Mouse (Mus musculus): ENCODE data around the gene Btrc. TPM values are rescaled to one million over a fixed set of nuclear protein-coding genes. Genes with fewer than 3 reads are reported as not detected.

The Btrc gene
- polyA plus RNA-seq, 1 experiment from 2014 or later, result 46.1 TPM

- Histone ChIP-seq H3K27ac (replicated peaks) (no peak overlapping the region), H3K36me3 (replicated peaks) (peaks cover 59% of the 10 kb centered on the region), H3K4me3 (replicated peaks) (no peak overlapping the region), H3K4me1 (replicated peaks) (peaks cover 17% of the 10 kb centered on the region), H3K4me2 (no peak overlapping the region), H3K9ac (no peak overlapping the region), H3K27me3 (no peaks in the 10 kb centered on the region), H3K9me3 (replicated peaks) (no peaks in the 10 kb centered on the region)
- WGBS (ENCODE audit: insufficient replicate concordance), result 51% methylated on average over 4 of the region's 4 CpGs
- ATAC-seq (ENCODE audit: insufficient read depth), result no peak
Observed at GRCm38 (mm10) chr19:45474686-45475085, 111.2 kb downstream of the Btrc start.

GRCm38 (mm10) chr19:45475928-45476553 is 112.5 kb downstream of the Btrc start:
- Histone ChIP-seq H3K27me3 (no peaks in the 10 kb centered on the region), H3K4me1 (replicated peaks) (peaks cover 21% of the 10 kb centered on the region), H3K4me3 (replicated peaks) (no peak overlapping the region), H3K9ac (no peak overlapping the region), H3K27ac (replicated peaks) (no peak overlapping the region), H3K4me2 (no peak overlapping the region), H3K36me3 (replicated peaks) (peaks cover 55% of the 10 kb centered on the region), H3K9me3 (replicated peaks) (no peaks in the 10 kb centered on the region)
- 86% methylated on average over 24 of the region's 24 CpGs for WGBS (ENCODE audit: insufficient replicate concordance)
- ATAC-seq (ENCODE audit: insufficient read depth), result no peak

- no peaks in the 10 kb centered on the region for H3K9me3 ChIP-seq (replicated peaks)
- no peaks in the 10 kb centered on the region for H3K27me3 ChIP-seq
- no peak overlapping the region for H3K9ac ChIP-seq
- no peak overlapping the region for H3K4me2 ChIP-seq
- 91% methylated on average over 6 of the region's 6 CpGs for WGBS (ENCODE audit: insufficient replicate concordance)
- peaks cover 15% of the 10 kb centered on the region for H3K4me1 ChIP-seq (replicated peaks)
- H3K4me3 ChIP-seq (replicated peaks), result no peak overlapping the region
- ATAC-seq (ENCODE audit: insufficient read depth), result no peak
- H3K36me3 ChIP-seq (replicated peaks), result peaks cover 39% of the 10 kb centered on the region
- H3K27ac ChIP-seq (replicated peaks), result no peak overlapping the region
Observed at GRCm38 (mm10) chr19:45479548-45479947, 116.0 kb downstream of the Btrc start.

GRCm38 (mm10) chr19:45480490-45480889 is 117.0 kb downstream of the Btrc start:
- 83% methylated on average over 2 of the region's 2 CpGs for WGBS (ENCODE audit: insufficient replicate concordance)
- Histone ChIP-seq H3K9ac (no peak overlapping the region), H3K27ac (replicated peaks) (no peak overlapping the region), H3K4me1 (replicated peaks) (peaks cover 15% of the 10 kb centered on the region), H3K27me3 (no peaks in the 10 kb centered on the region), H3K36me3 (replicated peaks) (peaks cover 39% of the 10 kb centered on the region), H3K9me3 (replicated peaks) (no peaks in the 10 kb centered on the region), H3K4me2 (no peak overlapping the region), H3K4me3 (replicated peaks) (no peak overlapping the region)
- no peak for ATAC-seq (ENCODE audit: insufficient read depth)

GRCm38 (mm10) chr19:45480951-45481350 is 117.4 kb downstream of the Btrc start:
- Histone ChIP-seq H3K27ac (replicated peaks) (no peak overlapping the region), H3K4me1 (replicated peaks) (peaks cover 14% of the 10 kb centered on the region), H3K9me3 (replicated peaks) (no peaks in the 10 kb centered on the region), H3K4me3 (replicated peaks) (no peak overlapping the region), H3K36me3 (replicated peaks) (peaks cover 34% of the 10 kb centered on the region), H3K27me3 (no peaks in the 10 kb centered on the region), H3K4me2 (no peak overlapping the region), H3K9ac (no peak overlapping the region)
- WGBS (ENCODE audit: insufficient replicate concordance), result 81% methylated on average over 4 of the region's 4 CpGs
- no peak for ATAC-seq (ENCODE audit: insufficient read depth)

GRCm38 (mm10) chr19:45483470-45483869 is 119.9 kb downstream of the Btrc start:
- H3K4me3 ChIP-seq (replicated peaks), result no peak overlapping the region
- ATAC-seq (ENCODE audit: insufficient read depth), result no peak
- 82% methylated on average over 2 of the region's 2 CpGs for WGBS (ENCODE audit: insufficient replicate concordance)
- no peaks in the 10 kb centered on the region for H3K27me3 ChIP-seq
- no peaks in the 10 kb centered on the region for H3K9me3 ChIP-seq (replicated peaks)
- no peak overlapping the region for H3K4me2 ChIP-seq
- H3K4me1 ChIP-seq (replicated peaks), result peaks cover 21% of the 10 kb centered on the region
- H3K36me3 ChIP-seq (replicated peaks), result peaks cover 28% of the 10 kb centered on the region; the same call in 1 of the 2 replicates
- H3K27ac ChIP-seq (replicated peaks), result no peak overlapping the region
- no peak overlapping the region for H3K9ac ChIP-seq

- Histone ChIP-seq H3K9ac (no peak overlapping the region), H3K9me3 (replicated peaks) (no peaks in the 10 kb centered on the region), H3K27me3 (no peaks in the 10 kb centered on the region), H3K4me3 (replicated peaks) (no peak overlapping the region), H3K4me2 (no peak overlapping the region), H3K27ac (replicated peaks) (no peak overlapping the region), H3K36me3 (replicated peaks) (peaks cover 30% of the 10 kb centered on the region), H3K4me1 (replicated peaks) (peaks cover 32% of the 10 kb centered on the region)
- 84% methylated on average over 6 of the region's 6 CpGs for WGBS (ENCODE audit: insufficient replicate concordance)
- ATAC-seq (ENCODE audit: insufficient read depth), result no peak
Observed at GRCm38 (mm10) chr19:45486206-45486991, 122.9 kb downstream of the Btrc start.

DNA sequence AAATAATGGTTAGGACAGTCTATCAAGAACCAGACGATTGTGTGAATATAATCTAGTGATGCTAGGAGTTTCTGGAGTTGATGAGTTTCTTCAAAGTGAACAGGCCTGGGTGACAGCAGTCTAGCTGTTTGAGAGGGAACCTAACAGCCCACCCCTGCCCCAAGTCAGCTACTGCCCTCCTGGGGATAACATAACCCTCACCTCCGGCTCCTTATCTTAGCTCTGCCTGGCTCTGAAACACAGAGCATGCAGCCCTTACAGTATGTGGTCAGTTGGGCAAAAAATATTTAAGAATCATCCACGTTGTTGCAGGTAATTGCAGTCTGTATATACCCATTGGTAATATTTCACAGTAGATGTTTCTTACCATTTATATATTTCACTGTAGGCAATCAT is 123.5 kb downstream of the Btrc start:
- 39% methylated on average over 3 of the region's 3 CpGs for WGBS (ENCODE audit: insufficient replicate concordance)
- H3K4me1 ChIP-seq (replicated peaks), result peaks cover 32% of the 10 kb centered on the region
- no peak for ATAC-seq (ENCODE audit: insufficient read depth)
- no peaks in the 10 kb centered on the region for H3K9me3 ChIP-seq (replicated peaks)
- H3K4me3 ChIP-seq (replicated peaks), result no peak overlapping the region
- no peaks in the 10 kb centered on the region for H3K27me3 ChIP-seq
- no peak overlapping the region for H3K9ac ChIP-seq
- no peak overlapping the region for H3K4me2 ChIP-seq
- no peak overlapping the region for H3K27ac ChIP-seq (replicated peaks)
- peaks cover 32% of the 10 kb centered on the region for H3K36me3 ChIP-seq (replicated peaks)

DNA sequence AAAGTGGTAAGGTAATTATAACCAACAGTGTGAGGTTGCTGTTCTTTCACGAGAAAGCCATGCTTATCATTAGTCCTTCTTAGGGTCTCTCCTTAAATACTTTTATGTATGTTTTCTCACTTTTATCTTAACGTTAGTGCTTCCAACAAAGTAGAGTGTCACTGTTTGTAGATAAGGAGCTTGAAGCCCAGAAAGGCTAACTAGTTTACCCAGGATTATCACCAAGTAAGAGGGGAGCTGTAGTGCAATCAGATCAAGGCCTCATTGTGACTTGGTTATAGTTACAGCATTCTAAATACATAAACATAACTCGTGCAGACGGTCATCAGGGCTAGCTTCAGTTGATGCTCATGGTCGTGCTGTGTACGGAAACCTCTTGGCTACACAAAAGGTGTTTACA is 126.4 kb downstream of the Btrc start:
- ATAC-seq (ENCODE audit: insufficient read depth), result no peak
- Histone ChIP-seq H3K36me3 (replicated peaks) (peaks cover 20% of the 10 kb centered on the region), H3K9me3 (replicated peaks) (no peaks in the 10 kb centered on the region), H3K4me3 (replicated peaks) (no peak overlapping the region), H3K27ac (replicated peaks) (no peak overlapping the region; the same call in 1 of the 2 replicates), H3K27me3 (no peaks in the 10 kb centered on the region), H3K9ac (no peak overlapping the region), H3K4me2 (no peak overlapping the region), H3K4me1 (replicated peaks) (peaks cover 32% of the 10 kb centered on the region)
- 38% methylated on average over 6 of the region's 6 CpGs for WGBS (ENCODE audit: insufficient replicate concordance)

- H3K27me3 ChIP-seq, result no peaks in the 10 kb centered on the region
- H3K9ac ChIP-seq, result no peak overlapping the region
- H3K4me3 ChIP-seq (replicated peaks), result no peak overlapping the region
- ATAC-seq (ENCODE audit: insufficient read depth), result no peak
- H3K36me3 ChIP-seq (replicated peaks), result peaks cover 17% of the 10 kb centered on the region
- H3K4me2 ChIP-seq, result no peak overlapping the region
- no peak overlapping the region for H3K27ac ChIP-seq (replicated peaks)
- peaks cover 29% of the 10 kb centered on the region for H3K4me1 ChIP-seq (replicated peaks)
- H3K9me3 ChIP-seq (replicated peaks), result no peaks in the 10 kb centered on the region
- WGBS (ENCODE audit: insufficient replicate concordance), result 76% methylated on average over 7 of the region's 7 CpGs
Observed at GRCm38 (mm10) chr19:45491246-45491645, 127.7 kb downstream of the Btrc start.

DNA sequence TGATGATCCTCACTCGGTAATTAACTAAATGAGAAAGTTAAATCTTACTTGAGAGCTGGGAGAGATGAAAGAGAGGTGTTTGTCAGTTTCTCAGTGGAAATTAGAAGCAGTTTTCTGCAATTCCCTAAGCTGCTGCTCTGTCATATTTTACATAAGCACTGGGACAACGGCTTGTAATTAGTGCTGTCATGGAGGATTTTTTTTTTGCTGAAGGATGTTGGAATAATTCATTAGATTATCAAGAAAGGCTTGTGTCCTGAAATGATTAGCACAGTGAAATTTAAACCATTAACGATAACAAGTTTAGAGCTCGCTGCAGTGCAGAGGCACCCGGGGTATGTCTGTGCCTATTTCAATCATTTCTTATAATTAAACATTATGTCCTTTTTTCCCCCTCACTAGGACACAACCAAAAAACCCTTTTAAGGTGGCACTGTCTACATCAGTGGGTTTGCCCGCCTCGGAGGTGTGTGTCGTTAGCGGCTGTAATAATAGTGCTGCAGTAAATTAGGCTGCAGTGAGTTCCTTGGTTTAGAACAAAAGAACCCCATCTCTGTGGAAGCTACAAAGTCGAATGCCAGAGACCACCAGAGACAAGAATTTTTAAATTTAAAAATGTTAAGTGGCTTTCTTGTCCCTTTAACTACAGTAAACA is 130.7 kb downstream of the Btrc start:
- no peaks in the 10 kb centered on the region for H3K9me3 ChIP-seq (replicated peaks)
- WGBS (ENCODE audit: insufficient replicate concordance), result 81% methylated on average over 10 of the region's 10 CpGs
- no peaks in the 10 kb centered on the region for H3K27me3 ChIP-seq
- no peak overlapping the region for H3K9ac ChIP-seq
- H3K27ac ChIP-seq (replicated peaks), result no peak overlapping the region
- ATAC-seq (ENCODE audit: insufficient read depth), result no peak
- peaks cover 20% of the 10 kb centered on the region for H3K36me3 ChIP-seq (replicated peaks)
- H3K4me1 ChIP-seq (replicated peaks), result 0 out of 2 replicates have a peak, but pooled peaks cover 8% of the 10 kb centered on the region
- H3K4me2 ChIP-seq, result no peak overlapping the region
- H3K4me3 ChIP-seq (replicated peaks), result no peak overlapping the region
